Mouse (Mus musculus) liver, adult 2 months (tissue): ENCODE measurements at regions not wholly inside any gene's neighbourhood (a gene's known extent, or its start where the extent isn't known, plus 50 kb on each side); places are given as distances from the start of the nearest gene placed in this dataset.

Source experiments
- CTCF ChIP-seq: fragments of 200-500 bp; IDR thresholded peaks from 2 replicates; pipeline ENCODE4 v1.5.1; 2011; ENCODE audit warnings: low read depth, low read length, control low read depth
- POLR2A ChIP-seq: fragments of 200-500 bp; IDR thresholded peaks from 2 replicates; pipeline ENCODE4 v1.6.1; 2011; ENCODE audit warnings: low read length, control low read depth; ENCODE audit not compliant: insufficient read depth; ENCODE audit errors: extremely low read depth

GRCm38 (mm10) chr16:12696939-12697621, 412.4 kb upstream of the Ercc4 start:
- TF ChIP-seq CTCF (no peak), POLR2A (no peak)
